Mouse (Mus musculus) liver, adult 2 months (tissue): Measurements from ENCODE around the gene Rab30.

ENCODE experiments used
- CTCF ChIP-seq: fragments of 200-500 bp; IDR thresholded peaks from 2 replicates; pipeline ENCODE4 v1.5.1; 2011; ENCODE audit warnings: low read depth, low read length, control low read depth
- POLR2A ChIP-seq: fragments of 200-500 bp; IDR thresholded peaks from 2 replicates; pipeline ENCODE4 v1.6.1; 2011; ENCODE audit warnings: low read length, control low read depth; ENCODE audit not compliant: insufficient read depth; ENCODE audit errors: extremely low read depth

- TF ChIP-seq CTCF (no peak), POLR2A (no peak)
These were observed 75.8 kb downstream of the Rab30 start for GRCm38 (mm10) chr7:92817242-92817641.
